Mouse (Mus musculus) megakaryocyte, adult 5-6 weeks (primary cell): ENCODE data around the gene Camkv. TPM values are rescaled to one million over a fixed set of nuclear protein-coding genes. Genes with fewer than 3 reads are reported as not detected.

Experiments used
- ATAC-seq: 2 replicates; pipeline ENCODE4 v1.8.0; 2016; ENCODE audit warnings: mild to moderate bottlenecking, inconsistent platforms; ENCODE audit not compliant: poor library complexity, severe bottlenecking
- total RNA-seq, 2 experiments: library from RNA; stranded (forward) in 1 of 2; stranded (reverse) in 1 of 2; fragments of 153-499, 151-499 nt in 1 of 2; fragments of 221-1000, 200-1000 nt in 1 of 2; gene quantifications; 2 replicates each; pipeline versions ENCODE4 v1.2.3 to v1.2.4; 2015 to 2017

Gene Camkv
- total RNA-seq, 2 experiments from 2014 or later: 0.04 TPM; not detected in 1

DNA sequence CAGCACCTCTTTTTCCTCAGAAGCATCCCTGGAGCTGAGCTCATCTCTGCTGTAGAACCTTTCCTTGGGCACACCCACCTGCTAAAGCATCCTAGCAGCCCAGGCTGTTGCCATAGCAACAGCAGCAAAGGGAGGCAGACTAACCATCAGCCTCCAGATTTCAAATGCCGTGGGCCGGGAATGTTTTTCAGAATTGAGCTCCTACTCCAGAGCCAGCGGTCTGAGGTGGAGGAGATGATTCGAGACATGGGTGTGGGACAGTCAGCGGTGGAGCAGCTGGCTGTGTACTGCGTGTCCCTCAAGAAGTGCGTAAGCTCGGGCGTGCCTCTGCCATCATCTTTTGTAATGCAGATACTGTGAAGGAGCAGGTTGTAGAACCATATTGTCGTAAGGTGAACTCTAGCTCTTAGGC is 25.9 kb downstream of the Camkv start:
- no peak for ATAC-seq

DNA sequence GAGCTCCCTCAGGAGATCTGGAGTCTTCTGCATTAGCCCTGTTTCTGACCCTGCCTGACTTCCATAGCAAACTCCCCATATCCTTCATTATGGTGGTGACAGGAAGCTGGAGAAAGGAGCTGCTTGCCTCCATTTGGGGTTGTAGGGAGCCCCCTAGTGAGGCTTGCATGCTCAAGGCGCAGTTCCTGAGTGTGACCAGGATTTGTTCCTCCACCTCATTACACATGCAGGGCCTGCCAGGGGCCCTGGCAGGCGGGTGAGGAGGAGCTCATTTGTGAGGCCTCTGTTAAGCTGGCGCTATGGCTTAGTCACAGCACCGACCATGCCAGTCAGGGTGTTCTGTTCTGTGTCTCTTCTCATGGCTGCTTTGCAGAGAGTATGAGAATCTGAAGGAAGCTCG is 26.4 kb downstream of the Camkv start:
- ATAC-seq: no peak

DNA sequence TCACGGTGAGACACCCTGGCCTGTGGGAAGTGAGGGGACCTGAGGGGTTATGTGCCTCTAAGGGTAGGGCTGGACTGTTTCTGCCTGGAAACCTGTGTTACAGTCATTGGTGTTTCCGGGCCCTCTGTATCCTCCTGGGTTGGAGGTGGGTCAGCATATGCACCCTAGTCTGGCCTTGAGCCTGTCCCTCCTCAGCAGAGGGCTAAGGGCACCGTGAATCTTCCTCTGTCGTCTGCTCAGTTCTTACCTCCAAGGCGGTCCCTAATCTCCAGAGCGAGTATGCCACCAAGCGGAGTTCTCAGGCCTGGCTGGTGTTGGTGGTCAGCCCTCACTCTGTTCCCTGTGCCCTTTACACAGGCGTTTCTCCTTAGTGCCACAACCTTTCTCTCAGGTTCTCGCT is 27.4 kb downstream of the Camkv start:
- no peak for ATAC-seq

DNA sequence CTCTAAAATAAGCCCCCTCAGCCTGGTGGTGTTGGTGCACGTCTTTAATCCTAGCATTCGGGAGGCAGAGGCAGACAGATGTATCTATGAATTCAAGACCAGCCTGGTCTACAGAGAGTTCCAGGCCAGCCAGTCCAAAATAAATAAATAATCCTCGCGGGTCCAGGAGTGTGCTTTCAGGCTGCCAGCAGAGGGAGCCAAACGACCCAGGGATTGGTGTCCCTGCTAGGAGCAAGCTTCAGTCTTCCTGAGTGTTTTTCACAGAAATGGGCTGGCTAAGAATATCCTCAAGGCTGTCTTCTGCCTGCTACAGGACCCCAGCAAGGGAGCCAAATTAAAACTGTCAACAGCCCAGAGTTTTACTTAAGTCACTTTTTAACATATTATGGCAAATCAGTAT is 28.2 kb downstream of the Camkv start:
- peak; percentile 91 for ATAC-seq

DNA sequence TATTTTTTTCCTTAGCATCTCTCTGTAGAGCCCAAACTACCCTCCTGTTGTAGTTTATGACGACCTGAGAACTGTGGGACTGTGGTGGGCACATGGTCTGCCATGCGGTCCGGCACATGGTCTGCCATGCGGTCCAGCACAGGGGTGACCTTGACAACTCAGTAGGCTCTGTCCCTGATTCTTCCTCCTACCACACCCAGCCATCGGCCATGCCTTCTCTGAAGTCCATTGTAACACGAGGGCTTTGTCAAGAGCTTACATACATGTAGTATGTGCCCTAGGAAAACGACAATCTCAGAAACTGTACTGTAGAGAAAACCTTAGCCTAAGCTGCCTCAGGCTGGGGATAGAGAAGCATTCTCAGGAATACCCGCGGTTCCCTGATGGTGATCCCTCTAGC is 29.2 kb downstream of the Camkv start:
- no peak for ATAC-seq

DNA sequence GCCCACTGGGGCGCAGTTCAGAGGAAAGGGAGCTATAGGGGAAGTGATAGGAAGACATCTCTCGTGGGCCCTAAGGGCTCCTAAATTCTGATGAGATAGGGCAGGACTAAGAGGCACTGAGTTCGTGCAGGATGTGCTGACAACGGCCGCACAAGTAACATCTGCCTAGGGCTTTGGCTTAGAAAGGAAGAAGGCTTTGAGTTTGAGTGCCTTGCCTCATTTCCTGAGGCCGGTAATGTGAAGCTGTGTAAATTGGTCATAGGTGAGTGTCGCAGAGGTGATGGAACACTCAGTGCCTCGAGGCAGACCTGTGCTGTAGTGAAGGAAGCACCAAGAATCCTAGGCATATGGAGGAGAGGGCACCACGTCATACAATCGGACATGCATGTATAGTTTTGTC is 31.2 kb downstream of the Camkv start:
- ATAC-seq: no peak

DNA sequence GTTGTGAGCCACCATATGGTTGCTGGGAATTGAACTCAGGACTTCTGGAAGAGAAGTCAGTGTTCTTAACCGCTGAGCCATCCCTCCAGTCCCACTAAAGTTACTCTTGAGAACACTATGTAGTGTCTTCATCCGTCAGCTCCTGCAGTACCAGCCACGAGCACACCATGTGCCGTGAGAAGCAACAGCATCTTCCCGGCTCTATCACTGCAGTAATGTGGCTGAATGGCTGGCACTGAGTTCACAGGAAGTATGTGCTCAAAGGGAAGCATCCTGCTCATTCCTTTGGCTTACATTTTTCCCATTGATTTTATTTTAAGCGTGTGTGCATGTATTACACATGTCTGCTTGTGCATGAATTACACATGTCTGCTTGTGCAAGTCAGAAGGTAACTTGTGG is 32.0 kb downstream of the Camkv start:
- no peak for ATAC-seq

DNA sequence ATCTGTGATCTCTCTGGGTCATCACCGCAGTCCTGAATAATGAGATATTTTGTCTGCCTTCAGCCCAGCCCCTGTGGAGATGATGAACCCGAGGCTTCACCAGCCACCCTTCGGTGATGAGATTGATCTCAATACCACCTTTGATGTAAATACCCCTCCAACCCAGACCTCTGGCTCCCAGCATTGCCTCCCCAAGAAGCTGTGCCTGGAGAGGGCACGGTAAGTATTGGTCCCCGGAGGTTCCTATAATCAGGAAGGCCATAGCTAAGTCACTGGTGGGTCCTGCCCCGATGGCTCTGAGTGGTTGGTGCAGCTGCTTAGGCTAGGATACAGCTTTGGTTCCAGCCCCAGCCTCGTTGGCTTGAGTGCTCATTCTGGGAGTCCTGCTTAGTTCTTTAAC is 33.1 kb downstream of the Camkv start:
- ATAC-seq: no peak

DNA sequence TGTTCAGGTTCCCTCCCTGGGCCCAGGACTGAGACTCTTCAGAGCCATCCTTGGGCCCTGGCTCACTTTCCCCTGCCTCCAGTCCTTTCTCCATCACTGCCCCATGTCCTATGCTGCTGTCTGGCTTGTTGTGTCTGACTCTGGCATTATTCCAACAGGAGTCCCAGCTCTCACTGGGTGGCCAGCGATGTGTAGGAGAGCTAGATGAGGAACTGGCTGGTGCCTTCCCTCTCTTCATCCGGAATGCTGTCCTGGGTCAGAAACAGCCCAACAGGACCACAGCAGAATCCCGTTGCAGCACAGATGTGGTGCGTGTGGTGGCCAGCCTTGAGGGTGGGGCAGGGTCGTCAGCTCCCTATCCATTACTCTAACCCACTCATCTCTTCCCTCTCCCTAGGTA is 34.8 kb downstream of the Camkv start:
- ATAC-seq: no peak

DNA sequence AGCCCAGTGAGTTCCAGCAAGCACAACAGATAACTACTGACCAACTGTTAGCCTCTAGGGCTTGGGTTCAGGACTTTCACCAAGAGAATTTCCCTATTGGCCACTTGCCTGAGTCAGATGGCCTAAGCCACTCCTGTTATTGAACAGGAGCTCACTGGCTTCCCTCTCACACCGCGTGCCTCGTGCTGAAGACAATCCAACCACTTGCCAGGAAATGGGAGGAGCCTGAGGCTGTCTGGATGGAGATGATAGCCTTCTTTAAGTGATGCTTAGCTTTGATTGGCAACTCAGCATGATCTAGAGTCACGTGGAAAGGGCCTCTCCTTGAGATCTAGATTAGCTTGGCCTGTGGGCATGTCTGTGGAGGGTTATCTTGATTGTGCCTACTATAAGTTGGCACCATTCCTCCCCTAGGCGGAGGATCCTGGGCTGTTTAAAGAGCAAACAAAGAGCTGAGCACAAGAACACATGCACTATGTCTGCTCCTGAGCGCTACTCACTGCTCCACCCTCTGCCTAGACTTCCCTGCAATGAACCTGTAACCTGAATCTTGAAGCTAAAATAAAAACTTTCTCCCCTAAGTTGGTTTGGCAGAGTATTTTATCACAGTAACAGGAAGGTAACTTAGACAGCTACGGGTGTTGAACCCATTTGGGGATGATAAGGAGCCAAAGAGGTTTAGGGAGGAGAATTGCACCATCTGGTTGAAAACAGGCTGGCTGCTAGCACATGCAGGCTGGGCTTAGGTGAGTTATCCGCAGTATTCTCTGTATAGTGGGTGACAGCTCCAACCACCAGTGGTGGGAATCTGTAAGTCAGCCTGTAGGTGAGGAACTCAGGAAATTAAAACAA is 36.4 kb downstream of the Camkv start:
- peak; percentile 62 for ATAC-seq

DNA sequence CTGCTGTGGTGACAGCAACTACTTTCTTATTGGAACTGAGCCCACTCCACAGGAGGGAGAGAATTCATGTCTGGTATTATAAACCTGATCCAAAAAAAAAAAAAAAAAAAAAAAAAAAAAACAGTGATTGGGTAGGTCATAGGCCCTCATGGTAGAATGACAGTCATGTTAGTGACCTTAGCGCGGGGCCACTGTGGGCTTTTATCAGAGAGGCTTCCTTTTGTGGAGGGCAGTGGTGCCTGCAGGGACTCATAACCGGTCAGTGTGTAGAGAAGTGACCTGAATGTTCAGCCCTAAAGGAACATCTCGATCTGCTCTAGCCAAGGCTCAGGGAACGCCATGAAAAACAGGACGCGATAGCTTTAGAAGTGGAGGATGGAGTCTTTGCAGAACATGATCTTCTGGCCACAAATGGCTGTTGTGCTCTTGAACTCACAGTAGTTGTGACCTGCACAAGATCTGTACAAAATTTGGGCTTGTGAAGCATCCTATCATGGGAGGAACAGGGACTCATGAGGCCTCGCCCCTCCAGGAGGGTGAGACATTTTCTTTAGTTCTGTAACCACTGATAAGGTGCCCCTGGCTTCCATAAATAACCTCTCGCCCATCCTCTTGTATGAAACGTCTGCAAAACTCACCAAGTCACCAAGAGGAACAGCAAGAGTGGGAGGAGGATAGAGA is 39.2 kb downstream of the Camkv start:
- no peak for ATAC-seq

DNA sequence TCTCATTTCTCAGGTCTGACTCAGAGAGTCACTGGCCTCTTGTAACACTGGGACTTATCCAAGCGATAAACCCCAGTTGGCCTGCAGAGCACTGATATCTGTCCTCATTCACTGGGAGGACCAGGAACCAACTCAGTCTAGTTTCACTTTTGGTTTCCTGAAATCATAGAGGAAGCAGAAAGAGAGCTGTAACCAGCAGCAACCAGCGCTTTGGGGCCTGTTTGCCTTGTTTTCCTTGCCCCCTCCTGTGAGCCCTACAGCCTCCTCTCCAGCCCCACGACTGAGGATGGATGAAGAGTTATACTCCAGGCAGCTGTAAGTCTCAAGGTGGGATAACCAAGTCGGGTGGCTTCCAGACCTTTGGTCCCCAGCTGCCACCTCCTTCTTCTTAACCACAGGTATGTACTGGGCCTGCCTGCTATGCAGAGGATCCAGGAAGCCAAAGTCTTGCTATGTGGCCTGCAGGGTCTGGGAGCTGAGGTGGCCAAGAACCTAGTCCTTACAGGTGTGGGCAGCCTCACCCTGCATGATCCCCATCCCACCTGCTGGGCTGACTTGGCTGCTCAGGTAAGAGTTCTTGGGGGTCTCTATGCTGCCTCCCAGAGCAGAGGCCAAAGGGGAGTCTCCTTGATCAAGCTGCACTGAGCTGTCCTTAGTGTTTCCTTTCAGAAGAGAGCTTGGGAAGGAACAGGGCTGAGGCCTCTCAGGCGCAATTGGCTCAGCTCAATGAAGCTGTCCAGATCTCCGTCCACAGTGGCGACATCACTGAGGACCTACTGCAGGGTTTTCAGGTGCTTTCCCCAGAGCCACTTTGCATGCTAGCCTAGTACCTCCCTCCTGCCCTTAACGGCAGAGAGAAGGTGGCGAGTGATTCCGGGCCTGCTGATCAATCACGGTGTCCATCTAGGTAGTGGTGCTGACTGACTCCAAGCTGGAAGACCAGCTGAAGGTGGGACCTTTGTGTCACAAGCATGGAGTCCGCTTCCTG is 40.2 kb downstream of the Camkv start, which contains the start of gene Uba7:
Gene Uba7 (plus strand): TSS at position 107 of the 988 bp plus-strand sequence.
- ATAC-seq: peak; percentile 82

DNA sequence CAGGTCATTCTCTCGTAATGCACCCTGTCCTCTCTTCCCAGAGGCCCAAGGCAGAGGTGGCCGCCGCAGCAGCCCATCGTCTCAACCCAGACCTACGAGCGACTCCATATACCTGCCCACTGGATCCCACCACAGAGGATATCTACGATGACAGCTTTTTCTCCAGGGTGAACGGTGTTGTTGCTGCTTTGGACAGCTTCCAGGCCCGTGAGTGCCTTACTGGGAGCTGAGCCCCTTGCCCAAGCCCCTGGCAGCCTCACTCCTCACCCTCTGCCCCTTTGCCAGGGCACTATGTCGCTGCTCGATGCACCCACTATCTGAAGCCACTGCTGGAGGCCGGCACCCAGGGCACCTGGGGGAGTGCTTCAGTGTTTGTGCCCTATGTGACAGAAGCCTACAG is 43.3 kb downstream of the Camkv start:
- ATAC-seq: no peak

DNA sequence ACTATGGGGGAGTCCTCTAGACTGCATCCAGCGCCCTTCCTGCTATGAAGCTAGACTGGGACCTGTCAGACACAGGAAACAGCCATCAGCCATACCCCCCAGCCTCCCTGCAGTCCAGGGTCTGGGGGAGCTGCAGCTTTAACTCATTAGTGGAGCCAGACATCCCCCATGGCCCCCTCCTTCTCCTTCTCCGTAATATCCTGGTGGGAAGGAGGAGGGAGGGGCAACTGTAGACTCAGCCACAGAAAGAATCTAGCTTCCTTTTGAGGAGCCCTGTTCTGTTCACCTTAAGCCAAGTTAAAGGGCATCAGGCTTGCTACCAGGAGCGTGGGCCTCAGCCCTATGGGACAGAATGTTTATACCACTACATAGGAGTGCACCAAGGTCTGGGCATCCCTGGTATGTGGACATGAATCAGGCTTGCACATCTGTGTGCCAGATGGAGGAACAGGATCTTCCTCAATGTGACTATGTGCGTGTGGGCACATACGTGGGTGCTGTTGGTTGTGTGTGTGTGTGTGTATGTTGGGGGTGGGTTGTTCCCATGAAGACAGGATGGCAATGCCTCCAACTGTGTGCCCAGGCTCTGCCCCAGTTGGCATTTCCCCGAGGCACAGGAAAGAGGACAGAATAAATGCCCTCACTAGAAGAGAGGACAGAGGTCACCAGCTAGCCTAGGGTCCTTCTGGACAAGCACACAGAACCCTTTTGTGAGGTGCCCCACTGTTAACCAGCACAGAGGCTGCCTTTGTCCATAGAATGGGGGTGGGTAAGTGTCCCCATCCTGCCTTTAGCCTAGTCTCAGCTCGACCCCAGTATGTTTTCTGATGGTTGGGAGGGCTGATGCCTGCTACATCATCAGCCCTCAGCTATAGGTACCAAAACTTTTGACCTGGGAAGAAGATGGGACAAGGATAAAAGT is 46.5 kb downstream of the Camkv start:
- ATAC-seq: no peak

DNA sequence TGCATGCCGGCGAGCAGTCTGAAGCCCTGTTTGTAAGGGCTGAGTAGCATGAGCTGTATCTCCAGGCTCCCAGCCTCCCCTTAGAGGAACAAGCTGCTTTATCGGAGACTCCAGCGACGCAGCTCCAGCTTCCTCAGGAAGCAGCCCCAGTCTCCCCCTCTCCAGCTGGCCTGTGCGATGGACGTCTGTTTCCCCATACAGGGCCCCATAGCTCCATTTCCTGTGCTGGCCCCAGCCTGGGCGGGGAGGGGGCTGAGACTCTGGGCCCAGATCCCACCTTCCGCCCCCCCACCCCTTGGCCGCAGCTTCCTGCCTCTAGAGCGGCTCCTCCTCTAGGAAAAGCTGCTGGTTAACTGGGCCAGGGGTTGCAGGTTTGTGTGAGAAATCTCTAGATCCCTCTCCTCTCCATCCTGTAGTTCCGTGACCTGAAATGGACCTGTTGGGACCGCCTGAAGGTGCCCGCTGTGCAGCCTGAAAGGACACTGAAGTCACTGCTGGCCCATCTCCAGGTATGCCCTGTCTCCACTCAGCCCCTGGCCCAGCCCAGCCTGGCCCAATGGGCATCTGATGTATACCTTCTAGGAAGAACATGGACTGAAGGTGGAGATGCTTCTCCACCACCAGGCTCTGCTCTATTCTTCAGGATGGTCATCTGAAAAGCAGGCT is 47.3 kb downstream of the Camkv start, which contains the start of gene Gm20661:
Gene Gm20661 (plus strand): TSS at position 378 of the 666 bp plus-strand sequence.
- peak; percentile 36 for ATAC-seq

DNA sequence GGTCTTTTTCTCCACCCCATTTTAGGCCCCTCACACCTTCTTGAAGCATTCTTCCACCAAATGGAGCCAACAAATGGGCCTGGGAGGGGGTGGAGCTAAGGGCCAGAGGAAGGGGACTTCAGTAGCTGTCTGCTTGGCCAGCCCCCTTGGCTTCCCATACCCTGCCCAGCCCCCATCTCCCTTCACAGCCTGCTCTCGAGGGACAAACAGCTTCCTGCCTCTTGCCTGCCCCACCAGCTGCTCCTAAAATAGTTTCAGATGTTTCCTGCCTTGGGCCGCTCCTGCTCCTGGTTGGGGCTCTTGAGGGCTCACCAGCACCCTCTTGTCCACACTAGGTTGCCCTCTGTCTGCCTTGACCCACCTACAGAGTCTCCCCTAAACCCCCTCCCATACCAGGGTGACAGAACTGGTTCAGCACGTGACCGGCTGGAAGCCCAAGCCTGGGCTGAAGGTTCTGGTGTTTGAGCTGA is 48.0 kb downstream of the Camkv start:
- no peak for ATAC-seq

DNA sequence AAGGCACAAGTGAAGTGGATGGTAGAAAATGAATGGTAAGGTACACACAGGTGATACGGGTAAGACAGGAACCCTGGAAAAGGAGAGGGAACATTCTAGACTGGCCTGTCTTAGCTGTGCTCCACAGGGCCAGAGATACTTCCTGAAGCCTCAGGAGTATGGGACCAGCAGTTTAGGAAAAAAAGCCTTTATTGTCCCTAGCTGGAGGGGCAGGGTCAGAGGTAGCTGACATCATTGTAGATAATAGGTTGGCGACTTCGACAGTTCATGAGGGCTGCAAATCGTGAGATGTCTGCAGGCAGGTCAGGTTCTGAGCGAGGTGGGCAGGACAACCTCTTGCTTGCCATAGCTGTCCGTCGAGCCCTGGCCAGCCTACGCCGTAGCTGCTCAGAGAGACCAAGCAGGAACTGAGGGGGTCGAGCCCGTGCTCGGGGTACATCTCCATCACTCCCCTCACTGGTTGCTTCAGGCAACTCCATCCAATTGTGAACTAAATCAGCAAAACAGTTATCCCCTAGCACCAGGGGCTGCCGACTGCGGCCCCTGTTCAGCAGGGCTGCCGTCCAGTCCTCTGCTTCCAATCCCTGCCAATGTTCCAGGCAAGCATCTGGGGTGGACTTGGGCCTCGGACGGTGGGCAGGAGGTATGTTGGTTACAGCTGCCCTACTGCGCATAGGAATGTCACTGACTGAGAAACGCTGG is 48.7 kb downstream of the Camkv start:
- ATAC-seq: no peak

DNA sequence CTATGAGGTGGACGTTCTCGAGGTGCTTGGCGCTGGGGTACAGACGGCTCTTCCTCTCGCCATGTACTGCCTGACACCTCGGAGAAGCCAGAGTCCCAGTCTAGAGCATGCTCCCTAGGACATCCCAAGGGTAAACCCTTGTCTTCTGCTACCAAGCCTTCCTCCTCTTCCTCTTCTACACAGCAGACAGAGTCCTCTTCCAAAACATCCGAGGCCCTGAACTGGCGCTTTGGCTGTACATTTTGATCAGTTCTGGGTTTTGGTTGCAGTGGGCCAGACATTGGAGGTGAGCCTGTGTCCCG is 49.2 kb downstream of the Camkv start:
- ATAC-seq: no peak
